Mouse (Mus musculus) ES-E14 (cell line): Measurements from ENCODE around the gene Stkld1. TPM values are rescaled to one million over a fixed set of nuclear protein-coding genes. Genes with fewer than 3 reads are reported as not detected.

Source experiments
- DNase-seq: peaks from one replicate; pipeline ENCODE4 v3.0.0-alpha.2; 2013; ENCODE audit warnings: low read depth, low spot score
- H3K27ac ChIP-seq: 2 replicates; pipeline ENCODE4 v1.5.1; 2012; ENCODE audit warnings: low read depth, mild to moderate bottlenecking, low read length, moderate library complexity, mixed read lengths; ENCODE audit not compliant: poor library complexity, insufficient read depth, severe bottlenecking
- H3K36me3 ChIP-seq: 2 replicates; pipeline ENCODE4 v1.6.1; 2012; ENCODE audit warnings: mild to moderate bottlenecking, low read length, moderate library complexity, mixed read lengths; ENCODE audit not compliant: control insufficient read depth, poor library complexity, insufficient read depth, severe bottlenecking
- H3K4me1 ChIP-seq, 2 experiments: fragments of 150-350 bp in 1 of 2; sonication (generic) in 1 of 2; 2 replicates each; pipeline ENCODE4 v1.6.1; 2012; ENCODE audit warnings: low read length in 2 of 2, mild to moderate bottlenecking in 1 of 2, mixed read lengths in 1 of 2; ENCODE audit not compliant: control insufficient read depth in 2 of 2, insufficient read depth in 2 of 2, poor library complexity in 1 of 2
- H3K4me3 ChIP-seq, 2 experiments: fragments of 150-350 bp in 1 of 2; sonication (generic) in 1 of 2; 2 replicates each; pipeline ENCODE4 v1.5.1; 2012; ENCODE audit warnings: low read length in 2 of 2, low read depth in 1 of 2, mild to moderate bottlenecking in 1 of 2, mixed read lengths in 1 of 2; ENCODE audit not compliant: insufficient read depth in 1 of 2, poor library complexity in 1 of 2, severe bottlenecking in 1 of 2
- H3K9ac ChIP-seq: 2 replicates; pipeline ENCODE4 v1.6.1; 2012; ENCODE audit warnings: low read depth, mild to moderate bottlenecking, low read length, mixed read lengths; ENCODE audit not compliant: poor library complexity, insufficient read depth, severe bottlenecking
- H3K9me3 ChIP-seq: fragments of 150-350 bp; sonication (generic); 2 replicates; pipeline ENCODE4 v1.6.1; 2012; ENCODE audit warnings: low read depth, mild to moderate bottlenecking, low read length; ENCODE audit not compliant: control insufficient read depth, insufficient read depth
- CHD2 ChIP-seq: IDR thresholded peaks from 2 replicates; pipeline ENCODE4 v1.6.1; 2014; ENCODE audit warnings: mild to moderate bottlenecking, low read depth, low read length, inconsistent platforms
- HCFC1 ChIP-seq: IDR thresholded peaks from 2 replicates; pipeline ENCODE4 v1.6.1; 2012; ENCODE audit warnings: low read length, inconsistent platforms, borderline replicate concordance; ENCODE audit not compliant: insufficient read depth
- MAFK ChIP-seq: IDR thresholded peaks from 2 replicates; pipeline ENCODE4 v1.6.1; 2014; ENCODE audit warnings: mild to moderate bottlenecking, low read depth, low read length, inconsistent platforms; ENCODE audit not compliant: insufficient read depth
- ZC3H11A ChIP-seq: IDR thresholded peaks from 2 replicates; pipeline ENCODE4 v1.6.1; 2012; ENCODE audit warnings: low read depth, mild to moderate bottlenecking, inconsistent platforms, low read length, borderline replicate concordance
- ZNF384 ChIP-seq: IDR thresholded peaks from 2 replicates; pipeline ENCODE4 v1.6.1; 2012; ENCODE audit warnings: low read depth, low read length, inconsistent platforms
- in situ Hi-C, 2 experiments: fragments of 600-800 bp; cut with MboI; formaldehyde crosslinking; loops; one replicate each; pipeline ENCODE4 v1.15.1; 2025; ENCODE audit warnings: low sequenced_read_pairs in 2 of 2, inconsistent platforms in 1 of 2; ENCODE audit not compliant: unreplicated experiment in 2 of 2
- total RNA-seq: library from RNA; depleted of rRNA; stranded (reverse); fragments of 300-350 nt; gene quantifications from 2 replicates; pipeline ENCODE4 v1.2.3, GENCODE M21; 2012

Stkld1 gene
- total RNA-seq, 1 experiment, result not detected

DNA sequence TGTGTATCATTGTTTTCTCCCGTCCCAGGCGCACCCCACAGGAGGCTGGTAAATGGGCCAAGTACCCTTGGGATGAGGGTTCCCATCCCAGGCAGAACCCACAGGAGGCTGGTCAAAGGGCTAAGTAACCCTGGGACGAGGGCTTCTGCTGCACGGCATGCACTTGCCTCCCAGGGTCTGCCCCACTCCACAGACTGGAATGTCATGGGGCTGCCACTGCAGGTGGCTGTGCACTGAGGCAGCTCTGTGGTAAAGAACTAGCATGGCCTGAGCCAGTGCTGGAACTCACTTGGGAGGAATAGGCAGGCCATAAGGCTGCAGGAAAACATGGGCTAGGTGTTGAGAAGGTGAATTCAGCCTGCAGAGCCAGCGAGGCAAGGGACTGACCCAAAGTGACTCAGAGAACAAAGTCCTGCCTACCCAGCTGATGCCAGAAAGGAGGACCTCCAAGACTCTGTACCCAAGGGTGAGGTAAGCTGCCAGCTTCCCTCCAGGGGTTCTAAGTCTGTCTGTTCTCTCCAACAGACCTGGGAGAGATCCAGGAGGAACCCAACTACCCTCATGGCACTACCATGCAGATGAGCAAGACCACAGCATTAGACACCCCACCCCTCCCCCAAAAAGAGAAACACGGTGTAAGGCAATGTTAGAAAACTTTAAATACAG, 13.5 kb upstream of the Stkld1 start:
- Histone ChIP-seq H3K4me1 (peaks cover 0 to 6% of the 10 kb centered on the region in 2 experiments; a peak in 1 of 4 replicates), H3K27ac (no peak overlapping the region), H3K9me3 (no peaks in the 10 kb centered on the region), H3K36me3 (peaks cover 55% of the 10 kb centered on the region), H3K4me3 (no peak overlapping the region), H3K9ac (no peak overlapping the region)
- no peak for DNase-seq
- in situ Hi-C loops, result loop anchor here in 1 of 2 experiments (25.0 kb wide), 1 partner anchor 483 kb away; the partner anchor contains the start of gene Sec16a
- TF ChIP-seq ZNF384 (no peak), ZC3H11A (no peak), HCFC1 (no peak)

DNA sequence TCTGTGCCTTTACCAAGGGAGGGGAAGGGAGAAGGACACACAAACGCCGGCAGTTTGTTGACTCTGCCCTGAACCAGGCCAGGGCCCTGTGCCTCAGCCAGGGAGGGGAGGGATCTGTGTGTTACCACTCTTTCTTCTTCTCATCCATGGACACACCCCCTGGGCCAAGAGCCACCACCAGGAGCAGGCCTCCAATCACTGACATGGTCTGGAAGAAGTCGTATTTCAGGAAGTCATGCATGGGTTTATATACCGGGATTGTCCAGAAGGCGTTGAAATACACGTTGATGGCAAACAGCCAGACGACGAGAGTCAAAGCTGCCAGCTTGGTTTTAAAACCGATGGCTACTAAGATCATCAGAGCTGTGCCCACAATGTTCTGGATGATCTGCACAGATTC, 12.1 kb upstream of the Stkld1 start:
- Histone ChIP-seq H3K9me3 (no peaks in the 10 kb centered on the region), H3K4me1 (peaks cover 0 to 6% of the 10 kb centered on the region in 2 experiments; a peak in 1 of 4 replicates), H3K36me3 (peaks cover 67% of the 10 kb centered on the region), H3K27ac (no peak overlapping the region), H3K9ac (no peak overlapping the region), H3K4me3 (no peak overlapping the region)
- DNase-seq, result no peak
- in situ Hi-C loops, result loop anchor here in 1 of 2 experiments (25.0 kb wide), 1 partner anchor 484 kb away; the partner anchor contains the start of gene Sec16a
- TF ChIP-seq MAFK, result no peak
- TF ChIP-seq HCFC1, result no peak
- no peak for TF ChIP-seq CHD2
- no peak for TF ChIP-seq ZNF384
- TF ChIP-seq ZC3H11A, result no peak

- DNase-seq, result no peak
- no peak overlapping the region for H3K9ac ChIP-seq
- in situ Hi-C loops, result no loop called here
- H3K4me3 ChIP-seq, result no peak overlapping the region
- no peak overlapping the region for H3K27ac ChIP-seq
- no peaks in the 10 kb centered on the region for H3K4me1 ChIP-seq
- H3K36me3 ChIP-seq, result peaks cover 31% of the 10 kb centered on the region
- H3K9me3 ChIP-seq, result no peaks in the 10 kb centered on the region
- TF ChIP-seq ZC3H11A (no peak), ZNF384 (no peak), CHD2 (no peak), MAFK (no peak), HCFC1 (no peak)
Measured at GRCm38 (mm10) chr2:26927745-26928476, 5.9 kb upstream of the Stkld1 start.

DNA sequence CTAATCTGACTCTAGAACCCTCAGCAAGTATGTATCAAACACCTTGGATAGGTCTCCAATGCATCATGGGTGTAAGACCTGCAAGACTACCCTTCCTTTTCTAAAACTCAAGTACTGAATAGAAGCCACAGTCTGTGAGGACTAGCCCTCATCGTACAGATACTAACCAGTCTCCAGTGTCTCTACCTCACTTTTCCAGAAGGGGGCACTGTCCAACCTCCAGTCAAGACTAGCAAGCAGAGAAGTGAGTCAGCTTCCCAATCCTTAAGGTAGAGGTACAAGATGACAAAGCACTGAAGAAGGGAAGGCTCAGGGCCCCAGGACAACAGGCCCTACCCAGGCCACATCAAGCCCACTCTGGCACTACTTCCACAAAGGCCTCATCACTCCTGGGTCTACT, 3.5 kb upstream of the Stkld1 start:
- TF ChIP-seq HCFC1, result no peak
- peak; percentile 61; the same call in 1 of the 2 replicates for TF ChIP-seq ZC3H11A
- peak; percentile 84 for TF ChIP-seq MAFK
- Histone ChIP-seq H3K4me1 (peaks cover 2 to 7% of the 10 kb centered on the region in 2 experiments; a peak in 2 of 4 replicates), H3K9ac (no peak overlapping the region), H3K27ac (no peak overlapping the region), H3K4me3 (no peak overlapping the region), H3K9me3 (no peaks in the 10 kb centered on the region), H3K36me3 (peaks cover 21% of the 10 kb centered on the region)
- in situ Hi-C loops, result no loop called here
- DNase-seq, result peak; percentile 69
